Mouse (Mus musculus) forebrain, postnatal 0 days (tissue): ENCODE results near the gene Slc35e3. TPM values are rescaled to one million over a fixed set of nuclear protein-coding genes. Genes with fewer than 3 reads are reported as not detected.

Experiments
- ATAC-seq: fragments of 200-750 bp; cut with Nextera tagmentation; 2 replicates; pipeline ENCODE4 v1.8.0; 2017; ENCODE audit warnings: mild to moderate bottlenecking, moderate library complexity
- DNase-seq: peaks from one replicate; pipeline ENCODE4 v3.0.0-alpha.2; 2015
- H3K27ac ChIP-seq: fragments of 300-500 bp; sonication (generic); 2 replicates; pipeline ENCODE4 v1.5.1; 2014; ENCODE audit warnings: low read depth, mild to moderate bottlenecking, antibody characterized with exemption, low read length, moderate library complexity, mixed read lengths
- H3K27me3 ChIP-seq: fragments of 300-500 bp; sonication (generic); 2 replicates; pipeline ENCODE4 v1.6.1; 2014; ENCODE audit warnings: mild to moderate bottlenecking, low read length, mixed read lengths; ENCODE audit not compliant: insufficient read depth
- H3K36me3 ChIP-seq: fragments of 300-500 bp; sonication (generic); 2 replicates; pipeline ENCODE4 v1.6.1; 2014; ENCODE audit warnings: mild to moderate bottlenecking, moderate library complexity; ENCODE audit not compliant: insufficient read depth
- H3K4me1 ChIP-seq: fragments of 300-500 bp; sonication (generic); 2 replicates; pipeline ENCODE4 v1.6.1; 2014; ENCODE audit warnings: antibody characterized with exemption; ENCODE audit not compliant: insufficient read depth
- H3K4me2 ChIP-seq: fragments of 300-500 bp; sonication (generic); 2 replicates; pipeline ENCODE4 v1.6.1; 2014; ENCODE audit warnings: low read depth, mild to moderate bottlenecking, moderate library complexity
- H3K4me3 ChIP-seq: fragments of 300-500 bp; sonication (generic); 2 replicates; pipeline ENCODE4 v1.5.1; 2014; ENCODE audit warnings: low read depth, low read length, mixed read lengths
- H3K9ac ChIP-seq: fragments of 300-500 bp; sonication (generic); 2 replicates; pipeline ENCODE4 v1.6.1; 2014; ENCODE audit warnings: mild to moderate bottlenecking
- H3K9me3 ChIP-seq: fragments of 300-500 bp; sonication (generic); 2 replicates; pipeline ENCODE4 v1.6.1; 2016; ENCODE audit warnings: low read length
- CTCF ChIP-seq: sonication (generic); IDR thresholded peaks from 2 replicates; pipeline ENCODE4 v1.5.1; 2016; ENCODE audit warnings: antibody characterized with exemption, control low read depth, low read depth
- WGBS: fragments of 180-500 bp; shearing (Covaris S2); extraction: QIAGEN DNeasy Blood & Tissue Kit; methylation state at CpG from one replicate; pipeline ENCODE4 v1.1.7; 2014; 5-methylcytosine and 5-hydroxymethylcytosine counted together
- polyA plus RNA-seq: library from polyadenylated mRNA; unstranded; fragments of >200 nt; fragmentation: Nextera tagmentation; extraction: Ambion mirVana; gene quantifications from 2 replicates; pipeline ENCODE4 v1.2.1, GENCODE M21; 2015
- total RNA-seq: library from RNA; depleted of rRNA; stranded (reverse); fragments of >200 nt; gene quantifications from 2 replicates; pipeline ENCODE4 v1.2.3, GENCODE M21; 2014

Gene Slc35e3
- total and polyA plus RNA-seq, 2 experiments from 2014 or later = 22.9 to 28.3 TPM

DNA sequence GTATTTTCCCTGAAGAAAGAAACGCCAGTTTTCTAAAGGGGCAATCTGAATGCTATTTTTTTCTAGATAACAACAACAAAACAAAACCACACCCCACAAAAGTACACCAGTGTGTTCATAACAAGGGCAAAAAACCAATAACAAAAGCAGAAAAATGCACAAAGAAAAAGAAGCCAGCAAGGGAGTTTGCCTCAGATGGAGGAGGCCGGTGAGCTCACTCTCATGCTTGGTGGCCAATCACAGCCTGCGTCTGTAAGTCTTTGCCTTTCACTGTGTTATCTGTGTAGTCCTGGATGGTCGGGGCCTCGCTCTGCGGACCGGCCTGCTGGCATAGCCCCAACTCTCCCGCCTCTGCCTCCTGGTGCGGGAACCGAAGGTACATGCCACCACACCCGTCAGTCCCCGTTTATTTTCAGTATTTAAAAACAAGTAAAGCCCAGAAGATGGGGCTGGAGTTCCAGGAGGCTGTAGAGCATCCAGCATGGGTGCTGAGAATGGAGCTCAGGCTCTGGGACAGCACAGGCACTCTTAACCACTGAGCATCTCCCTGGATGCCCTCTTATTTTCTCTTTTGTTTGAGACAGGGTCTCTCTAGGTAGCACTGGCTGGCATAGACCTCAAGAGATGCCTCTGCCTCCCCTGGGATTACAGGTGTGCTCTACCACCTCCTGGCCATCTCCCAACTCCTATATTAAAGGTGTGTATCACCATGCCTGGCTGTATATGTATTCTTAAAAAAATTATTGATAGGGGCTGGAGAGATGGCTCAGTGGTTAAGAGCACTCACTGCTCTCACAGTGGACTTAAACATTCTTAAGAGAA is 30.3 kb upstream of the Slc35e3 start:
- TF ChIP-seq CTCF = no peak
- H3K9me3 ChIP-seq = no peaks in the 10 kb centered on the region

DNA sequence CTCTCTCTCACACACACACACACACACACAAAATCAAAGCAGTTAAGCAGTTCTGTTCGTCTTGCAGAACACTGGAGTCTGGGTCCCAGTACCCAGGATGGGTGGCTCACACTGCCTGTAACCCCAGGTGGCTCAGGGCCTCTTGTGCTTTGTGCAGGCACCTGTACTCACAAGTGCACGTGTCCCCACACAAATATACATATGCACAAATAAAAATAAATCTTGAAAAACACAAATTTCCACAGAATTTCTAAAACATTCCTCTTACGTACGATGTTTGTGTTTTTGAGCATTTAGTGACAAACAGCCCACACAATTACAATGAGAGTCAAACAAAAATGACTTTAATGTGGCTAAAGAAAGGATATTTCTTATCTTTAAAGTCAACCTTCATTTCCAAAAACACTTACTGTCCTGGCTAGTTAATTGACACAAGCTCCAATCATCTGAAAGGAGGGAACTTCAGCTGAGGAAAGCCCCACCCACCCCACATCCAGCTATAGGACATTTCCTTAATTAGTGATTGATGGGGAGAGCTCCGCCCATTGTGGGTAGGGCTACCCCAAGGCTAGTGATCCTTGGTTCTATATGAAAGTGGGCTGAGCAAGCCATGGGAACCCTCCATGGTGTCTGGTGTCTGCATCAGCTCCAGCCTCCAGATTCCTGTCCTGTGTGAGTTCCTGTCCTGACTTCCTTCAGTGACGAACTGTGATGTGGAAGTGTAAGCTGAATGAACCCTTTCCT is 29.4 kb upstream of the Slc35e3 start:
- DNase-seq (no peak), ATAC-seq (no peak)
- H3K4me3 ChIP-seq = no peak overlapping the region
- H3K4me2 ChIP-seq = no peak overlapping the region
- H3K27ac ChIP-seq = no peak overlapping the region
- H3K36me3 ChIP-seq = peaks cover 76% of the 10 kb centered on the region
- WGBS = 92% methylated on average over 6 of the region's 6 CpGs
- H3K9me3 ChIP-seq = no peaks in the 10 kb centered on the region
- no peaks in the 10 kb centered on the region for H3K4me1 ChIP-seq
- TF ChIP-seq CTCF = no peak
- no peak overlapping the region for H3K9ac ChIP-seq
- no peaks in the 10 kb centered on the region for H3K27me3 ChIP-seq

More for the DNA sequence above, 30.3 kb upstream of the Slc35e3 start:
- ATAC-seq (no peak), DNase-seq (no peak)
- Histone ChIP-seq H3K4me2 (no peak overlapping the region), H3K4me1 (no peaks in the 10 kb centered on the region), H3K27ac (no peak overlapping the region), H3K27me3 (no peaks in the 10 kb centered on the region), H3K36me3 (peaks cover 77% of the 10 kb centered on the region), H3K4me3 (no peak overlapping the region), H3K9ac (no peak overlapping the region)
- 85% methylated on average over 12 of the region's 12 CpGs for WGBS

DNA sequence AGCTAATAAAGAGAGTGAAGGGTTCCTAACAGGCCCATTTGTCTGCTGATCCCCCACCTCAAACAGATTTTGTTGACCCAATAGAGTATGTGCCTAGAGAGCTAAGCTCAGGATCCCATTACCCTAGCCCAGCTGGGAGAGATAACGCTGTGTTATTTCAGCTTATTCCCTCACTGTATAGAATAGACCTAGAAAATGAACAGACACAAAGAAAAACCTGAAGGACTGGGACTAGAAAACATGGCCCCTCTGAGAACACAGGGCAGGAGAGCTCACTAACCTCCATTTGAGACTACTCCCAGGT is 28.6 kb upstream of the Slc35e3 start:
- Histone ChIP-seq H3K27ac (no peak overlapping the region), H3K9ac (no peak overlapping the region), H3K9me3 (no peaks in the 10 kb centered on the region), H3K36me3 (peaks cover 79% of the 10 kb centered on the region), H3K4me1 (no peaks in the 10 kb centered on the region), H3K27me3 (no peaks in the 10 kb centered on the region), H3K4me3 (no peak overlapping the region), H3K4me2 (no peak overlapping the region)
- ATAC-seq (no peak), DNase-seq (no peak)
- no peak for TF ChIP-seq CTCF
- WGBS = 98% methylated on average over 1 of the region's 1 CpGs

DNA sequence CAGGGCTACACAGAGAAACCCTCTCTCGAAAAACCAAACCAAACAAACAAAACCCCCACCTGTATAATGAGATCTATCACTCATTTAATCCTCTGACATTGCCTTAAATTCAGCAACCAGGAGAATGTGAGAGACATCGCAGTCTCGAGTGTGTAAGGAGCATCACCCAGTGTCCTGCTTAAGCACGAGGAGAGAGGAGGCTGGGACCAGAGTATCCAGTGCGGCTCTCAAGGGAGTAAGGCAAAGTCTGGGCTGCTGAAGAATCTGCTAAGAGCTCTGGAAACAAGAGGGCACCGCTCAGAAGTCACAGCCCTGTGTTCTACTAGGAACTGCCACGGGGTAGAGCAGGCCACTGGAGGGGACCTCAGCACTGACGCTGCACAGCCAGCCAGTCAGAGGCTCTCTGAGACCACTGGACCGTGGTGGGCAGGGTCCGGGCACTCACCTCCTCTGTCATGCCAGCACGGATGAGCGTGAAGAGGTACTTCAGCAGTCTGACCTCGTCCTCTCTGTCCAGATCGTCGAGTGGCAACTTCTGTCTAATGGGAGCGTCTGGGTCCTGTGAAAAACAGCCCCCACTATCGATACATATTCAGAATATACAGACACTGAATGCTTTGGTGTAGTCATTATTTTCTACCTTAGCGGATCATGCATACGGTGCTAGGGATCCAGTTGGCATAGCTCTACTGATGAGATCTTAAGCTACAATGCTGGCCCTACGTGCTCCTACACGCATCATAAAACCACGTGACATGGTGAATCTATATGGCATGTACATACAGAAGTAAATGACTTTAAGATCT is 28.0 kb upstream of the Slc35e3 start:
- 96% methylated on average over 22 of the region's 22 CpGs for WGBS
- peaks cover 80% of the 10 kb centered on the region for H3K36me3 ChIP-seq
- H3K27ac ChIP-seq = no peak overlapping the region
- no peak for DNase-seq
- no peak overlapping the region for H3K4me2 ChIP-seq
- H3K4me3 ChIP-seq = no peak overlapping the region
- H3K4me1 ChIP-seq = no peaks in the 10 kb centered on the region
- no peaks in the 10 kb centered on the region for H3K27me3 ChIP-seq
- no peaks in the 10 kb centered on the region for H3K9me3 ChIP-seq
- no peak for TF ChIP-seq CTCF
- H3K9ac ChIP-seq = no peak overlapping the region
- ATAC-seq = no peak

DNA sequence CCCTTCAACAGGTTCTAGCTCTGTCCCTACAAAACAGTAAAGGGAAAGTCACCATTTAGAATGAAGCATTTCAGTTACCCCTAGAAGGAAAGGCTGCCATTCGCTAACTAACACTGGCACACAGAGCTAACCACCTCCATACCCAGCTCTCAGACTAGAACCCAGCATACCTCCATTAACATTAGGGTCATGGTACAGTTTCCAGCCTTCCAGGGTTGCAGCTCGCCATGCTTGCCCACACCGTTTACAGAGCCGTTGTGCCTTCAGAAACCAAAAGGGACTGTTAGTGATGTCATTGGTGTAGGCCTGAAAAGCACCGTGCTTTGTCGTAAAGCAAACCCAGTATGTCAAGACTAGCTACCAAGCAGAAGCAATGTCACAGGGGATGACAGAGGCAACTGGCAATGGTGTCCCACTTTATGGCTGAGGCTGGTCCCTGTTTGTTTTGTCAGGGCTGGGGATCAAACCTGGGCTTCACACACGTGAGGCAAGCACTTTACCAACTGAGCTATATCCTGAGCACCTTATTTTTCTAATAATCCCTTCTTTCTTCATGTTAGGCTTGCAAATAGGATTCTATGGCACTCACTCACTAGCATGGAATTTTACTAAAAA is 27.0 kb upstream of the Slc35e3 start:
- H3K9me3 ChIP-seq = no peaks in the 10 kb centered on the region
- DNase-seq = no peak
- no peaks in the 10 kb centered on the region for H3K27me3 ChIP-seq
- H3K36me3 ChIP-seq = peaks cover 74% of the 10 kb centered on the region
- H3K9ac ChIP-seq = no peak overlapping the region
- 98% methylated on average over 7 of the region's 7 CpGs for WGBS
- H3K27ac ChIP-seq = no peak overlapping the region
- H3K4me2 ChIP-seq = no peak overlapping the region
- H3K4me1 ChIP-seq = no peaks in the 10 kb centered on the region
- H3K4me3 ChIP-seq = no peak overlapping the region
- no peak for TF ChIP-seq CTCF
- ATAC-seq = no peak

DNA sequence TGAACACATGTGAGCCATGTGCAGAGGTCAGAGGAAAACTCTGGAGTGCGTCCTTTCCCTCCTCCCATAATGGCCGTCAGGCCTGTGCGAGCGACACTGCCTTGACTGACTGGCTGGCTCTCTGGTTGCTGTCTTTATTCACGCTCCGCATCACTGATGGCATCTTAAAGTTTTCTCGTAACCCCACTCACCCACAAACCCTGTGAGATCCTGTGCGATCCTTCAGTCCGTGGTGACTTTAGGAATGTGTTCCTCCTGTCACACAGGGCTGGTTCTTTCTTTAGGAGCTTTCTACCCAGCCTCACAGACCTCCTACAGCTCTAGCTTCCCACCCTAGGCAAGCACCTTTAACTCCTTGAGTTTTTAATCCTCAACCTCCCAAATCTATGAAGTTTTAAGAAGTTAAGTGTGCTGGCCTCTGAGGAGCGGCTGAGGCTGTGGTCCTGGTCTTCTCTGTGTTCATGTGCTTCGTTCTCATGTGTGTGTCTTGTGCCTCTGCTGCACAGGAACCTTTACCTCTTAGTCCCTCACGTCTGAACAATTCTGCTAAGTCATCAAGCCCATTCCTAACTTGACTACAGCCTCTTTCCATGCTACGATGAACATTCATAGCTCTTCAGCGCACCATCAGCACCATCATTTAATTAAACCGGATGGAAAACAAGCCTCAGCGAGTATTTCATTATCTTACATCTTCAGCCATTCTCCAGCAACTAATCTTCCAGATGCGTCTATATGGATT is 26.4 kb upstream of the Slc35e3 start:
- Histone ChIP-seq H3K9ac (no peak overlapping the region), H3K36me3 (peaks cover 77% of the 10 kb centered on the region), H3K4me2 (no peak overlapping the region), H3K4me3 (no peak overlapping the region), H3K27ac (no peak overlapping the region), H3K9me3 (no peaks in the 10 kb centered on the region), H3K4me1 (no peaks in the 10 kb centered on the region), H3K27me3 (no peaks in the 10 kb centered on the region)
- no peak for DNase-seq
- TF ChIP-seq CTCF = no peak
- WGBS = 88% methylated on average over 17 of the region's 17 CpGs
- ATAC-seq = no peak
